Mouse (Mus musculus): ENCODE measurements around the gene Nim1k. TPM values are rescaled to one million over a fixed set of nuclear protein-coding genes. Genes with fewer than 3 reads are reported as not detected.

Nim1k gene
- polyA plus RNA-seq, 1 experiment, result 0.11 TPM

DNA sequence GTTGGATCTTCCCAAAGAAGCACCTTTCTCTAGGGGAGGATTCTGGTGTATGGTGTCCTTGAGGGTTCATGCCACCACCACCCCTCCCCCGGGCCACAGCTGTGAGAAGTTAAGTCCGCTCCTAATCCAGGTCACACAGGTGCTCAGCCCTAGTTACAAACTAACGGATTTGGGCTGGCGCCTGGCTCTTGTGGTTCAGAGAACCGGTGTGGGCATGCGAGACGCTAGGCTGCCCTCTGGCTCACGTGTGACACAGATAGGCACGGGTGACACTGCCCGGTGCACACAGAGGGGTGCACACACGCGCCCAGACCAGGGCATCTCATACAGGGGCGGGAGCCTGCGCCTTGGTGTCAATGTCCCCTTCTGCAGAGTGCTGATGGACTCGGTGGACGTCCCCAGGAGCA lies 538 bp downstream of the Nim1k start:
- Histone ChIP-seq H3K4me3 (ENCODE audit: insufficient read depth, poor library complexity, severe bottlenecking) (no peak overlapping the region), H3K79me3 (ENCODE audit: low read depth) (no peaks in the 10 kb centered on the region), H3K27me3 (ENCODE audit: control insufficient read depth, insufficient read depth, insufficient read length) (no peaks in the 10 kb centered on the region), H3ac (ENCODE audit: control insufficient read depth, insufficient read length, low read depth) (no peak overlapping the region), H3K36me3 (ENCODE audit: control insufficient read depth, insufficient read depth) (no peaks in the 10 kb centered on the region), H3K79me2 (ENCODE audit: control insufficient read depth, insufficient read depth) (no peaks in the 10 kb centered on the region)
- no peak for TF ChIP-seq CEBPB (IDR thresholded peaks at IDR 0.05; ENCODE audit: low read depth)
- TF ChIP-seq CTCF (IDR thresholded peaks at IDR 0.05; ENCODE audit: control insufficient read depth, insufficient read depth, insufficient read length), result no peak
- no peak for TF ChIP-seq FOSL1 (IDR thresholded peaks at IDR 0.05; ENCODE audit: insufficient read depth, low read length, poor library complexity, severe bottlenecking)
- TF ChIP-seq USF1 (IDR thresholded peaks at IDR 0.05; ENCODE audit: low read depth), result no peak
- no peak for TF ChIP-seq MYOD1 (IDR thresholded peaks at IDR 0.05; ENCODE audit: control insufficient read depth, insufficient read length, low read depth)
- no peak for TF ChIP-seq MYOG (IDR thresholded peaks at IDR 0.05; ENCODE audit: control insufficient read depth, extremely low read depth, insufficient read length)
- no peak for TF ChIP-seq MAX (IDR thresholded peaks at IDR 0.05)

DNA sequence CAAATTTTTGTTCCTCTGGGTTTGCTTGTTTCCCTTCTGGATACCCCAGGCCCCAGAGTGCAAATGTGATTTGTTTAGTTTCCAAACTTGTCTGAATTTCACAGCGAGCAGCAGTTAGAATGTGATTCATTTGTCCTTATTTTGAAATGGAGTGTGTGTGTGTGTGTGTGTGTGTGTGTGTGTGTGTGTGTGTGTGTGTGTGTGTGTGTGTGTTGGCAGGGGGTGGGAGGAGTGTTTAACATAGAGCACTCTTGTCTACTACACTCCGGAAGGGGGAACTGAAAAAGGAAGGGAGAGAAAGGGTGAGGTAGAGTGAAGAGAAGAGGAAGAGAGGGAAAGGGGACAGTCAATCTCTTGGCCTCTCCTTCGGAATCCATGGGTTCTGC lies 1.1 kb downstream of the Nim1k start:
- H3K36me3 ChIP-seq (ENCODE audit: control insufficient read depth, insufficient read depth), result no peaks in the 10 kb centered on the region
- H3ac ChIP-seq (ENCODE audit: control insufficient read depth, insufficient read length, low read depth), result no peak overlapping the region
- H3K27me3 ChIP-seq (ENCODE audit: control insufficient read depth, insufficient read depth, insufficient read length), result no peaks in the 10 kb centered on the region
- H3K79me2 ChIP-seq (ENCODE audit: control insufficient read depth, insufficient read depth), result no peaks in the 10 kb centered on the region
- TF ChIP-seq CEBPB (IDR thresholded peaks at IDR 0.05; ENCODE audit: low read depth) (no peak), CTCF (IDR thresholded peaks at IDR 0.05; ENCODE audit: control insufficient read depth, insufficient read depth, insufficient read length) (no peak), FOSL1 (IDR thresholded peaks at IDR 0.05; ENCODE audit: insufficient read depth, low read length, poor library complexity, severe bottlenecking) (no peak), MAX (IDR thresholded peaks at IDR 0.05) (no peak), MYOG (IDR thresholded peaks at IDR 0.05; ENCODE audit: control insufficient read depth, extremely low read depth, insufficient read length) (no peak), MYOD1 (IDR thresholded peaks at IDR 0.05; ENCODE audit: control insufficient read depth, insufficient read length, low read depth) (no peak), USF1 (IDR thresholded peaks at IDR 0.05; ENCODE audit: low read depth) (no peak)
- H3K79me3 ChIP-seq (ENCODE audit: low read depth), result no peaks in the 10 kb centered on the region
- no peak overlapping the region for H3K4me3 ChIP-seq (ENCODE audit: insufficient read depth, poor library complexity, severe bottlenecking)

GRCm38 (mm10) chr13:119753859-119754634 lies 1.6 kb downstream of the Nim1k start:
- Histone ChIP-seq H3K4me3 (ENCODE audit: insufficient read depth, poor library complexity, severe bottlenecking) (no peak overlapping the region), H3K79me2 (ENCODE audit: control insufficient read depth, insufficient read depth) (no peaks in the 10 kb centered on the region), H3K36me3 (ENCODE audit: control insufficient read depth, insufficient read depth) (no peaks in the 10 kb centered on the region), H3ac (ENCODE audit: control insufficient read depth, insufficient read length, low read depth) (no peak overlapping the region), H3K27me3 (ENCODE audit: control insufficient read depth, insufficient read depth, insufficient read length) (no peaks in the 10 kb centered on the region), H3K79me3 (ENCODE audit: low read depth) (no peaks in the 10 kb centered on the region)
- TF ChIP-seq CEBPB (IDR thresholded peaks at IDR 0.05; ENCODE audit: low read depth) (no peak), CTCF (IDR thresholded peaks at IDR 0.05; ENCODE audit: control insufficient read depth, insufficient read depth, insufficient read length) (no peak), MAX (IDR thresholded peaks at IDR 0.05) (no peak), USF1 (IDR thresholded peaks at IDR 0.05; ENCODE audit: low read depth) (no peak), MYOG (IDR thresholded peaks at IDR 0.05; ENCODE audit: control insufficient read depth, extremely low read depth, insufficient read length) (no peak), FOSL1 (IDR thresholded peaks at IDR 0.05; ENCODE audit: insufficient read depth, low read length, poor library complexity, severe bottlenecking) (no peak), MYOD1 (IDR thresholded peaks at IDR 0.05; ENCODE audit: control insufficient read depth, insufficient read length, low read depth) (no peak)

GRCm38 (mm10) chr13:119746930-119747329 lies 8.8 kb downstream of the Nim1k start:
- H3K36me3 ChIP-seq (ENCODE audit: control insufficient read depth, insufficient read depth), result no peaks in the 10 kb centered on the region
- TF ChIP-seq USF1 (IDR thresholded peaks at IDR 0.05; ENCODE audit: low read depth) (no peak), MYOG (IDR thresholded peaks at IDR 0.05; ENCODE audit: control insufficient read depth, extremely low read depth, insufficient read length) (no peak), FOSL1 (IDR thresholded peaks at IDR 0.05; ENCODE audit: insufficient read depth, low read length, poor library complexity, severe bottlenecking) (no peak), CTCF (IDR thresholded peaks at IDR 0.05; ENCODE audit: control insufficient read depth, insufficient read depth, insufficient read length) (no peak), MAX (IDR thresholded peaks at IDR 0.05) (no peak), CEBPB (IDR thresholded peaks at IDR 0.05; ENCODE audit: low read depth) (no peak), MYOD1 (IDR thresholded peaks at IDR 0.05; ENCODE audit: control insufficient read depth, insufficient read length, low read depth) (no peak)
- no peaks in the 10 kb centered on the region for H3K27me3 ChIP-seq (ENCODE audit: control insufficient read depth, insufficient read depth, insufficient read length)
- H3K79me2 ChIP-seq (ENCODE audit: control insufficient read depth, insufficient read depth), result no peaks in the 10 kb centered on the region
- H3ac ChIP-seq (ENCODE audit: control insufficient read depth, insufficient read length, low read depth), result no peak overlapping the region
- H3K79me3 ChIP-seq (ENCODE audit: low read depth), result no peaks in the 10 kb centered on the region
- no peak overlapping the region for H3K4me3 ChIP-seq (ENCODE audit: insufficient read depth, poor library complexity, severe bottlenecking)

- no peak overlapping the region for H3K4me3 ChIP-seq (ENCODE audit: insufficient read depth, poor library complexity, severe bottlenecking)
- no peaks in the 10 kb centered on the region for H3K79me2 ChIP-seq (ENCODE audit: control insufficient read depth, insufficient read depth)
- H3K36me3 ChIP-seq (ENCODE audit: control insufficient read depth, insufficient read depth), result no peaks in the 10 kb centered on the region
- no peaks in the 10 kb centered on the region for H3K79me3 ChIP-seq (ENCODE audit: low read depth)
- H3ac ChIP-seq (ENCODE audit: control insufficient read depth, insufficient read length, low read depth), result no peak overlapping the region
- H3K27me3 ChIP-seq (ENCODE audit: control insufficient read depth, insufficient read depth, insufficient read length), result no peaks in the 10 kb centered on the region
- TF ChIP-seq MYOG (IDR thresholded peaks at IDR 0.05; ENCODE audit: control insufficient read depth, extremely low read depth, insufficient read length), result no peak
- no peak for TF ChIP-seq CEBPB (IDR thresholded peaks at IDR 0.05; ENCODE audit: low read depth)
- no peak for TF ChIP-seq FOSL1 (IDR thresholded peaks at IDR 0.05; ENCODE audit: insufficient read depth, low read length, poor library complexity, severe bottlenecking)
- TF ChIP-seq CTCF (IDR thresholded peaks at IDR 0.05; ENCODE audit: control insufficient read depth, insufficient read depth, insufficient read length), result no peak
- TF ChIP-seq MYOD1 (IDR thresholded peaks at IDR 0.05; ENCODE audit: control insufficient read depth, insufficient read length, low read depth), result no peak
- TF ChIP-seq USF1 (IDR thresholded peaks at IDR 0.05; ENCODE audit: low read depth), result no peak
- no peak for TF ChIP-seq MAX (IDR thresholded peaks at IDR 0.05)
These were observed 12.2 kb downstream of the Nim1k start for GRCm38 (mm10) chr13:119743470-119743869.
